Mouse (Mus musculus) heart, embryonic 16.5 days (tissue): ENCODE measurements at regions not wholly inside any gene's neighbourhood (a gene's known extent, or its start where the extent isn't known, plus 50 kb on each side); places are given as distances from the start of the nearest gene placed in this dataset.

ENCODE experiments used
- ATAC-seq: fragments of 200-750 bp; cut with Nextera tagmentation; replicated peaks from 2 replicates; pipeline ENCODE4 v1.8.0; 2017; ENCODE audit warnings: moderate number of reproducible peaks; ENCODE audit not compliant: insufficient read depth, low FRiP score; ENCODE audit errors: extremely low read depth
- H3K27ac ChIP-seq: fragments of 300-500 bp; sonication (generic); 2 replicates; pipeline ENCODE4 v1.5.1; 2014; ENCODE audit warnings: mild to moderate bottlenecking, low read length, control low read depth, moderate library complexity
- H3K27me3 ChIP-seq: fragments of 300-500 bp; sonication (generic); 2 replicates; pipeline ENCODE4 v1.6.1; 2014; ENCODE audit warnings: low read length, mixed read lengths; ENCODE audit not compliant: control insufficient read depth, insufficient read depth
- H3K36me3 ChIP-seq: fragments of 300-500 bp; sonication (generic); 2 replicates; pipeline ENCODE4 v1.6.1; 2014; ENCODE audit not compliant: control insufficient read depth, insufficient read depth
- H3K4me1 ChIP-seq: fragments of 300-500 bp; sonication (generic); 2 replicates; pipeline ENCODE4 v1.6.1; 2014; ENCODE audit warnings: low read length, mixed read lengths; ENCODE audit not compliant: control insufficient read depth, insufficient read depth
- H3K4me2 ChIP-seq: fragments of 300-500 bp; sonication (generic); 2 replicates; pipeline ENCODE4 v1.6.1; 2014; ENCODE audit warnings: low read depth, mild to moderate bottlenecking, control low read depth, low read length
- H3K4me3 ChIP-seq: fragments of 300-500 bp; sonication (generic); 2 replicates; pipeline ENCODE4 v1.5.1; 2014; ENCODE audit warnings: mild to moderate bottlenecking, control low read depth, low read length
- H3K9ac ChIP-seq: fragments of 300-500 bp; sonication (generic); 2 replicates; pipeline ENCODE4 v1.6.1; 2014; ENCODE audit warnings: low read length, control low read depth
- H3K9me3 ChIP-seq: fragments of 300-500 bp; sonication (generic); replicated peaks from 2 replicates; pipeline ENCODE4 v1.6.1; 2016; ENCODE audit warnings: low read length; ENCODE audit not compliant: control insufficient read depth
- WGBS: fragments of 180-500 bp; shearing (Covaris S2); extraction: QIAGEN DNeasy Blood & Tissue Kit; methylation state at CpG from one replicate; pipeline ENCODE4 v1.1.7; 2014; 5-methylcytosine and 5-hydroxymethylcytosine counted together

GRCm38 (mm10) chr4:131417159-131417748 is 420.8 kb downstream of the Ptpru start:
- no peak for ATAC-seq
- Histone ChIP-seq H3K4me3 (no peak overlapping the region), H3K27ac (no peak overlapping the region), H3K9ac (no peak overlapping the region), H3K4me2 (no peak overlapping the region), H3K4me1 (no peaks in the 10 kb centered on the region), H3K9me3 (no peaks in the 10 kb centered on the region), H3K27me3 (0 out of 2 replicates have a peak, but pooled peaks cover 3% of the 10 kb centered on the region), H3K36me3 (no peaks in the 10 kb centered on the region)
- 66% methylated on average over 14 of the region's 14 CpGs for WGBS

- H3K9me3 ChIP-seq, result no peaks in the 10 kb centered on the region
- no peak overlapping the region for H3K4me3 ChIP-seq
- 61% methylated on average over 11 of the region's 11 CpGs for WGBS
- no peaks in the 10 kb centered on the region for H3K36me3 ChIP-seq
- H3K4me1 ChIP-seq, result no peaks in the 10 kb centered on the region
- H3K27ac ChIP-seq, result no peak overlapping the region
- no peak overlapping the region for H3K4me2 ChIP-seq
- H3K27me3 ChIP-seq, result no peaks in the 10 kb centered on the region; the same call in 1 of the 2 replicates
- ATAC-seq, result no peak
- H3K9ac ChIP-seq, result no peak overlapping the region
Observed at GRCm38 (mm10) chr4:131425311-131425710, 412.8 kb downstream of the Ptpru start.

DNA sequence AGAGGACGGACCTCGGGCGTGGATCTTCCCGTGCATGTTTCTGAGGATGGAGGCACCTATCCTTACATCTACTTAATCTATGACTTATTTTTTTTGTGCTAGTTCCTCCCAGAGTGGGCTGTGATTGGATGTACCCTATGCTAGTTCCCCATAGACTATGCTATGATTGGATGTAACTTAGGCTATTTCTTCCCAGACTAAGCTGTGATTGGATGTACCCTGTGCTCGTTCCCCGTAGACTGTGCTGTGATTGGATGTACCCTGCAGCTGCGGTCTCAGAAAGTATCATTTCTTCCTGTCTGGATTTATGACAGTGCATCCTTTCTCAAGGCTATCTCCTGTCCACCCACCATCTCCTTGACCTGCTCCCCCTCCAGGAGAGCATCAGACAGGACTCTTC is 410.2 kb downstream of the Ptpru start:
- Histone ChIP-seq H3K36me3 (no peaks in the 10 kb centered on the region), H3K9me3 (no peaks in the 10 kb centered on the region), H3K4me2 (no peak overlapping the region), H3K4me3 (no peak overlapping the region), H3K27ac (no peak overlapping the region), H3K27me3 (peaks cover 2% of the 10 kb centered on the region; the same call in 1 of the 2 replicates), H3K4me1 (no peaks in the 10 kb centered on the region), H3K9ac (no peak overlapping the region)
- no peak for ATAC-seq
- WGBS, result 86% methylated on average over 7 of the region's 7 CpGs

- H3K4me3 ChIP-seq, result no peak overlapping the region
- H3K36me3 ChIP-seq, result no peaks in the 10 kb centered on the region
- peaks cover 2% of the 10 kb centered on the region; the same call in 1 of the 2 replicates for H3K27me3 ChIP-seq
- ATAC-seq, result no peak
- no peaks in the 10 kb centered on the region for H3K9me3 ChIP-seq
- no peak overlapping the region for H3K4me2 ChIP-seq
- H3K9ac ChIP-seq, result no peak overlapping the region
- no peaks in the 10 kb centered on the region for H3K4me1 ChIP-seq
- no peak overlapping the region for H3K27ac ChIP-seq
- WGBS, result 73% methylated on average over 11 of the region's 11 CpGs
Observed at GRCm38 (mm10) chr4:131429356-131429755, 408.7 kb downstream of the Ptpru start.

GRCm38 (mm10) chr4:131430420-131430819 is 407.7 kb downstream of the Ptpru start:
- H3K4me1 ChIP-seq, result no peaks in the 10 kb centered on the region
- H3K4me3 ChIP-seq, result no peak overlapping the region
- H3K9ac ChIP-seq, result no peak overlapping the region
- 87% methylated on average over 1 of the region's 1 CpGs for WGBS
- H3K9me3 ChIP-seq, result no peaks in the 10 kb centered on the region
- no peaks in the 10 kb centered on the region for H3K36me3 ChIP-seq
- no peak overlapping the region for H3K4me2 ChIP-seq
- ATAC-seq, result no peak
- no peak overlapping the region for H3K27ac ChIP-seq
- peaks cover 2% of the 10 kb centered on the region; the same call in 1 of the 2 replicates for H3K27me3 ChIP-seq

DNA sequence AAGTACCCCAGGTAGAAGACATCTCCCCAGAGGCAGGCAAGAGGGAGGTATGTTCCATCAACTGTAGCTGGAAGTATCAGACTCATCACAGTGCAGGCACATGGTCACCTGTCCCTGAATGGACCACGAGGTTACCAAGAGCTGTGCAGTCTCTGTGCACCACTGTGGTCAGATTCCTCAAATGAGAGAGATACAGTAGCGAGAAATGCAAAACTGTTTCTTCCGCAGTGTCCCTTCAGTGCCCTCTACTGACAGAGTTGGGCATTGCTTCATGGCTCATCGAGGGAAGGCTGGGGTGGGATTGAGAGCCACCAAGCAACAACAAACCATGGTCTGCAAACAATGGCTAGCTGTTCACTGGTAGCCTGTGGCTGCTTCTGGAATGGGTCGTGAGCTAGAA is 406.9 kb downstream of the Ptpru start:
- Histone ChIP-seq H3K27ac (no peak overlapping the region), H3K27me3 (peaks cover 2% of the 10 kb centered on the region; the same call in 1 of the 2 replicates), H3K4me3 (no peak overlapping the region), H3K9ac (no peak overlapping the region), H3K4me2 (no peak overlapping the region), H3K9me3 (no peaks in the 10 kb centered on the region), H3K4me1 (no peaks in the 10 kb centered on the region), H3K36me3 (no peaks in the 10 kb centered on the region)
- ATAC-seq, result no peak
- WGBS, result 6% methylated on average over 5 of the region's 5 CpGs

DNA sequence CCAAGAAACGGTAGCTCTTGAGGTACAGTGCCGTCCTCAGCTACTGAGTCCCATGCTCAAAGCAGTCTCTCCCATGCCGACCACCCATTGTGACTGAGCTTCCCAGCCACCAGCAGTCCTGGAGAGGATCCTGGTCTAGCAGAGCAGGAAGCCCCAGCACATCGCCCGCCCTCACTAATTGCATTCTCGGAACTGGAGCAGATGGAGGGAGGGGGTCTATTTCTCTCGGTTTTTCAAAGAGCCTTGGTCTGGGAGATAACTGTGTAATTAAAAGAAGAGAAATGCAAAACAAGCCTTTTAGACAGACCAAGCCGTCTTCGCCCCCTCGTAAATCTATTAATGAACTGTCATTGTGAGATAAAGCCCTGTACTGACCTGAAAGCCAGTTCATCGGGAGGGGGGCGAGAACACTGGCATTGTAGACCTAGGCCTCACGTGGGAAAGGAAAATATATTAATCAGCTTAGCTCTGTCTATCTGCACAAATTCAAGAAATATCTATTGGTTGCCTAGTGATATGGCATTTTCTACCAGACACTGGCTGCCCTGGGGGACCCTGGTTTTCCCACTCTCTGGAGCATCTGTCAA is 405.4 kb downstream of the Ptpru start:
- 66% methylated on average over 13 of the region's 13 CpGs for WGBS
- Histone ChIP-seq H3K27me3 (peaks cover 2% of the 10 kb centered on the region; the same call in 1 of the 2 replicates), H3K4me2 (no peak overlapping the region), H3K4me3 (no peak overlapping the region), H3K4me1 (no peaks in the 10 kb centered on the region), H3K36me3 (no peaks in the 10 kb centered on the region), H3K9me3 (no peaks in the 10 kb centered on the region), H3K9ac (no peak overlapping the region), H3K27ac (no peak overlapping the region)
- no peak for ATAC-seq

GRCm38 (mm10) chr4:131435222-131435621 is 402.9 kb downstream of the Ptpru start:
- Histone ChIP-seq H3K27me3 (peaks cover 2% of the 10 kb centered on the region; the same call in 1 of the 2 replicates), H3K4me2 (no peak overlapping the region), H3K36me3 (no peaks in the 10 kb centered on the region), H3K4me3 (no peak overlapping the region), H3K9ac (no peak overlapping the region), H3K27ac (no peak overlapping the region), H3K9me3 (no peaks in the 10 kb centered on the region), H3K4me1 (no peaks in the 10 kb centered on the region)
- WGBS, result 66% methylated on average over 12 of the region's 12 CpGs
- ATAC-seq, result no peak

DNA sequence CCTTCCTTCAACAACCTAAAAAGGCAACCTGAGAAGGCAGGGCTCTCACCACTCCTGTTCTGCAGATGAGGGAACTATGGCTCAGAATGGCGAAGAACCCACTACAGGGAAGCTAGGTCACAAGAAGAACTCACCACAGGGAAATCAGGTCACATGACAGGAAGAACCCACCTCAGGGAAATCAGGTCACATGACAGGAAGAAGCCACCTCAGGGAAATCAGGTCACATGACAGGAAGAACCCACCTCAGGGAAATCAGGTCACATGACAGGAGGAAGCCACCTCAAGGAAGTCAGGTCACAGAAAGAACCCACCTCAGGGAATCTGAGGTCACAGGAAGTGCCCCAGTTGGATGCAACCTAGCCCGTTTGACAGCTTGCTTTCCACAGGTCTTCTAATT is 399.7 kb downstream of the Ptpru start:
- Histone ChIP-seq H3K9ac (no peak overlapping the region), H3K9me3 (no peaks in the 10 kb centered on the region), H3K27me3 (no peaks in the 10 kb centered on the region), H3K36me3 (no peaks in the 10 kb centered on the region), H3K4me2 (no peak overlapping the region), H3K4me1 (no peaks in the 10 kb centered on the region), H3K27ac (no peak overlapping the region), H3K4me3 (no peak overlapping the region)
- ATAC-seq, result no peak
- WGBS, result 86% methylated on average over 2 of the region's 2 CpGs
